Mouse (Mus musculus) hindbrain, embryonic 12.5 days (tissue): ENCODE results near the gene Pgm2. TPM values are rescaled to one million over a fixed set of nuclear protein-coding genes. Genes with fewer than 3 reads are reported as not detected.

Experiments used
- ATAC-seq: fragments of 200-750 bp; cut with Nextera tagmentation; 2 replicates; pipeline ENCODE4 v1.8.0; 2017; ENCODE audit warnings: moderate TSS enrichment; ENCODE audit not compliant: low FRiP score
- H3K27ac ChIP-seq: fragments of 300-500 bp; sonication (generic); 2 replicates; pipeline ENCODE4 v1.5.1; 2016; ENCODE audit warnings: mild to moderate bottlenecking
- H3K27me3 ChIP-seq: fragments of 300-500 bp; sonication (generic); 2 replicates; pipeline ENCODE4 v1.6.1; 2016; ENCODE audit warnings: mild to moderate bottlenecking
- H3K36me3 ChIP-seq: fragments of 300-500 bp; sonication (generic); 2 replicates; pipeline ENCODE4 v1.6.1; 2016; ENCODE audit warnings: mild to moderate bottlenecking
- H3K4me1 ChIP-seq: fragments of 300-500 bp; sonication (generic); 2 replicates; pipeline ENCODE4 v1.6.1; 2016
- H3K4me2 ChIP-seq: fragments of 300-500 bp; sonication (generic); replicated peaks from 2 replicates; pipeline ENCODE4 v1.6.1; 2016; ENCODE audit warnings: mild to moderate bottlenecking
- H3K4me3 ChIP-seq: fragments of 300-500 bp; sonication (generic); 2 replicates; pipeline ENCODE4 v1.5.1; 2016; ENCODE audit warnings: mild to moderate bottlenecking
- H3K9ac ChIP-seq: fragments of 300-500 bp; sonication (generic); 2 replicates; pipeline ENCODE4 v1.6.1; 2016; ENCODE audit warnings: mild to moderate bottlenecking, moderate library complexity
- H3K9me3 ChIP-seq: fragments of 300-500 bp; sonication (generic); replicated peaks from 2 replicates; pipeline ENCODE4 v1.6.1; 2016; ENCODE audit warnings: mild to moderate bottlenecking
- WGBS: fragments of 180-500 bp; shearing (Covaris S2); methylation state at CpG from one replicate; pipeline ENCODE4 v1.1.7; 2016; 5-methylcytosine and 5-hydroxymethylcytosine counted together
- polyA plus RNA-seq: library from polyadenylated mRNA; unstranded; fragments of >200 nt; fragmentation: Nextera tagmentation; extraction: Ambion mirVana; gene quantifications from 2 replicates; pipeline ENCODE4 v1.2.1, GENCODE M21; 2016

Pgm2 gene
- polyA plus RNA-seq, 1 experiment from 2014 or later = 29.4 TPM

- WGBS = 54% methylated on average over 7 of the region's 7 CpGs
- Histone ChIP-seq H3K4me2 (no peak overlapping the region), H3K27me3 (no peaks in the 10 kb centered on the region), H3K36me3 (no peaks in the 10 kb centered on the region), H3K9ac (no peak overlapping the region), H3K27ac (no peak overlapping the region), H3K4me1 (0 out of 2 replicates have a peak, but pooled peaks cover 2% of the 10 kb centered on the region), H3K4me3 (no peak overlapping the region), H3K9me3 (no peaks in the 10 kb centered on the region)
- no peak for ATAC-seq
Measured at GRCm38 (mm10) chr5:64078740-64079461, 13.8 kb upstream of the Pgm2 start.

GRCm38 (mm10) chr5:64079462-64079817 lies 13.3 kb upstream of the Pgm2 start:
- no peak for ATAC-seq
- 0 out of 2 replicates have a peak, but pooled peaks cover 2% of the 10 kb centered on the region for H3K4me1 ChIP-seq
- no peak overlapping the region for H3K4me3 ChIP-seq
- no peak overlapping the region for H3K27ac ChIP-seq
- 81% methylated on average over 4 of the region's 4 CpGs for WGBS
- no peaks in the 10 kb centered on the region for H3K36me3 ChIP-seq
- H3K4me2 ChIP-seq = no peak overlapping the region
- H3K27me3 ChIP-seq = no peaks in the 10 kb centered on the region
- H3K9me3 ChIP-seq = no peaks in the 10 kb centered on the region
- H3K9ac ChIP-seq = no peak overlapping the region

- H3K36me3 ChIP-seq = no peaks in the 10 kb centered on the region
- WGBS = 74% methylated on average over 15 of the region's 15 CpGs
- ATAC-seq = peak; percentile 32; the same call in 1 of the 2 replicates
Measured at GRCm38 (mm10) chr5:64083447-64084359, 9.0 kb upstream of the Pgm2 start.

GRCm38 (mm10) chr5:64085405-64085804 lies 7.3 kb upstream of the Pgm2 start:
- WGBS = 95% methylated on average over 9 of the region's 9 CpGs
- Histone ChIP-seq H3K4me1 (0 out of 2 replicates have a peak, but pooled peaks cover 2% of the 10 kb centered on the region), H3K4me2 (no peak overlapping the region), H3K9ac (no peak overlapping the region), H3K27ac (no peak overlapping the region), H3K36me3 (no peaks in the 10 kb centered on the region), H3K27me3 (no peaks in the 10 kb centered on the region), H3K9me3 (no peaks in the 10 kb centered on the region), H3K4me3 (no peak overlapping the region)
- no peak for ATAC-seq

More at GRCm38 (mm10) chr5:64083447-64084359, 9.0 kb upstream of the Pgm2 start:
- Histone ChIP-seq H3K27ac (0 out of 2 replicates have a peak overlapping the region, but pooled peaks have one; percentile 23), H3K4me2 (no peak overlapping the region), H3K4me1 (0 out of 2 replicates have a peak, but pooled peaks cover 2% of the 10 kb centered on the region), H3K9ac (no peak overlapping the region), H3K4me3 (no peak overlapping the region), H3K27me3 (no peaks in the 10 kb centered on the region), H3K9me3 (no peaks in the 10 kb centered on the region)

DNA sequence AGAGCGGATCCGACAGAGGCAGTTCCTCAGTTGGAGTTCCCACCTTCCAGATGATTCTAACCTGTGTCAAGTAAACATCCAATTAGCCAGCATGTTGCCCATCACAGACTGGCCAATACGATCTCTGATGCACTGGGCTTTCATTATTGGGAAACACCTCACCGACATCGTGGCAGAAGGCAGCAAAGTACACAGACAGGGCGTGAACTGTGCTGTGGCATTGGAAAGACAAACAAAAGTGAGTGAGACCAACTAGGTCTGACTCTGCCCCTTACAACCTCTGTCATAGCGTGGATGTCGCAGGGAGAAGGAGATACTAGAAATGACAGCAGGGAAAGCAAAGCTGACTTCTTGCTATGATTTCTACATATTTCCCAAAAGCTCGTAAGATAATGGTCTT lies 4.0 kb upstream of the Pgm2 start:
- H3K9ac ChIP-seq = no peak overlapping the region
- H3K36me3 ChIP-seq = no peaks in the 10 kb centered on the region
- H3K4me2 ChIP-seq = no peak overlapping the region
- 88% methylated on average over 9 of the region's 9 CpGs for WGBS
- no peak overlapping the region for H3K4me3 ChIP-seq
- peaks cover 5% of the 10 kb centered on the region for H3K4me1 ChIP-seq
- H3K9me3 ChIP-seq = no peaks in the 10 kb centered on the region
- H3K27me3 ChIP-seq = no peaks in the 10 kb centered on the region
- H3K27ac ChIP-seq = no peak overlapping the region
- no peak for ATAC-seq

DNA sequence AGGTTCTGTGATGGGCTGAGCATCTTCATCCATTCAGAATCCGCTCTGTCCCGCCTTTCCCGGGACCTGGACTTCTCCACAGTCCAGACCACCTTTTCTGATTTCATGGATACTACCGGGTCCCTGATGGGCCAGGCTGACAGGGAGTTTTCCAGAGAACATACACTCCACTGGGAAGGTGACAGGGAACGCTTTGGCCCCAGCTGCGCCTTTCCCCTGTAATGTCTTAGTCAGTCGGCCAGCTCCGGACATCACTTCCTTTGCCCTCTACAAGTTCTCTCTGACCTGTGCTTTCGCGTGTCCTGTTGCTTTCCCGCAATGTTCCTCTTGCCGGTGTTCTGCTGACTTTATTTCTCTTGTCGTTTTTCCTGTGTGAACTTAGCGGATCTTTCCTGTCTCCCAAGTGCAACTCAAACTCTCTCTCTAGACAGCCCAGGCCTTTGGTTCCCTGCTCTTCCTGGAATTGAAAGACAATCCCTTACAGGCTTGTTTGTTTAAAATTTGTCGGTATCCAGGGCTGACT lies 660 bp downstream of the Pgm2 start:
- Histone ChIP-seq H3K9ac (peak overlapping the region; percentile 74), H3K27me3 (no peaks in the 10 kb centered on the region), H3K4me1 (peaks cover 15% of the 10 kb centered on the region), H3K9me3 (no peaks in the 10 kb centered on the region), H3K4me3 (peak overlapping the region; percentile 64), H3K27ac (peak overlapping the region; percentile 76), H3K36me3 (peaks cover 6% of the 10 kb centered on the region; the same call in 1 of the 2 replicates), H3K4me2 (peak overlapping the region; percentile 69)
- WGBS = 4% methylated on average over 15 of the region's 15 CpGs
- ATAC-seq = no peak

DNA sequence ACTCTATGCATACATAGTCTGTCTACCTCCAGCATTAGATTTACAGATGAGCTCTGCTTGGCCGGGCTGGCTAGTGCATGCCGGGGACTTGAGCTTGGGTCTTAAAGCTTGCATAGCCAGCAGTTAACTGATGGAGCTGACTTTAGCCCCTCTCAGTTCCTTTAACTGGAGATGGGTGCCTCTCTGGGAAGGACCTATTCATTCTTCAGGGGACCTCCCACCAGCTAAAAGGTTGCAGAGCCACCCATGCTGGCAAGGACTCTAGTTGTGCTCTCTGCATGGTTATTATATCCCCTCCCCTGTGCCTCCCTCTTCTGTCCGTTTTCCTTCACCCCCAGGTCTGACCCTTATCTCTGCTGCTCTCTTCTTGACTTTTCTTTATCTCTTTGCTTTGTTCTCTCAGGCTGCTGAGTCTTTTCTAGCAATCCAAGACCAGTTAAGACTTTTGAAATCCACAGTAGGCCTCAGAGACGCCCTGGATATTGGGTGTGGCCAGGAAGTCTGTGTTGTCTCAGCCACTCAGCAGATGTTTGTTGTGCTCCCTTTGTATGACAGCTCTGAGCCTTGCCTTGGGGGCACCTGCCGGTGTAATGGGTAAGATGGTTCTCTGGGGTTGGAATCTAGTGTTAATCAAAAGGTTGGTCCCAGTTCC lies 2.7 kb downstream of the Pgm2 start:
- H3K36me3 ChIP-seq = peaks cover 11% of the 10 kb centered on the region
- H3K4me2 ChIP-seq = no peak overlapping the region
- H3K4me3 ChIP-seq = no peak overlapping the region
- whole genome bisulfite sequencing = 77% methylated on average over 5 of the region's 5 CpGs
- no peaks in the 10 kb centered on the region for H3K9me3 ChIP-seq
- peaks cover 15% of the 10 kb centered on the region for H3K4me1 ChIP-seq
- no peak for ATAC-seq
- H3K27me3 ChIP-seq = no peaks in the 10 kb centered on the region
- H3K27ac ChIP-seq = no peak overlapping the region
- no peak overlapping the region for H3K9ac ChIP-seq

DNA sequence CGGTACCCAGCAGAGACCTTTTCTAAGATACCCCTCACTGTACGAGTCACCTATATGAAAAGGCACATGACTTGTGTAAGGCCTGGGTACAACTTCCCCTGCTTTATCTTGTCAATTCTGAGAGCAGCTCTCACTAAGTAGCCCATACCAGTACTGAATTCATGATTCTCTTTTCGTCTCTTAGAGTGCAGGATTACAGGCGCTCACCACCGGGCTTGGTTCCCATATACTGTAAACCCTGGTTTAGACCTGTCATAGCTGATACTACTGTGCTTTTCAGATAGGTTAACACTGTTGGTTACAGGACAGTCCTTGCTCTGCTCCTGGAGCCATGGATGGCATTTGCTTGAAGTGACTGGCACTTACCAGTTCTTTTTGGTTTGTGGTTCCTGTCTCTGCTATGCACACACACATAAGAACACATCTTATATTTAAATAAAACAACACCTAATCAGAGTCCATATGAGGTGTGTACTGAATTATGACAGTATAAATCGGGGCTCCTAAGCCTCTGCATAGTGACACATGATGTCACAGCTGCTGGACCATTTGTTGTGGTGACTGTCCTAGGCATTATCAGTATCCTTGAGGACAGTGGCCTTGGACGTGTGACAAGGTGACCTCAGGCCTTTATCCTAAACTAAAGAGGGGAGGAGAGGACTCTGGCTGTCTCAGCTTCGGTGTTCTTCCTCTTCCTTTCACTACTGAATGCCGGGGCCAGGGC lies 9.4 kb downstream of the Pgm2 start:
- ATAC-seq = no peak
- Histone ChIP-seq H3K9me3 (no peaks in the 10 kb centered on the region), H3K36me3 (peaks cover 34% of the 10 kb centered on the region), H3K27ac (no peak overlapping the region), H3K4me3 (no peak overlapping the region), H3K4me1 (no peaks in the 10 kb centered on the region), H3K27me3 (no peaks in the 10 kb centered on the region), H3K9ac (no peak overlapping the region), H3K4me2 (no peak overlapping the region)
- WGBS = 74% methylated on average over 9 of the region's 9 CpGs

GRCm38 (mm10) chr5:64102717-64103075 lies 9.9 kb downstream of the Pgm2 start:
- Histone ChIP-seq H3K4me3 (no peak overlapping the region), H3K4me2 (no peak overlapping the region), H3K36me3 (peaks cover 40% of the 10 kb centered on the region), H3K27me3 (no peaks in the 10 kb centered on the region), H3K27ac (no peak overlapping the region), H3K4me1 (no peaks in the 10 kb centered on the region), H3K9ac (no peak overlapping the region), H3K9me3 (no peaks in the 10 kb centered on the region)
- WGBS = 41% methylated on average over 7 of the region's 7 CpGs
- ATAC-seq = no peak

DNA sequence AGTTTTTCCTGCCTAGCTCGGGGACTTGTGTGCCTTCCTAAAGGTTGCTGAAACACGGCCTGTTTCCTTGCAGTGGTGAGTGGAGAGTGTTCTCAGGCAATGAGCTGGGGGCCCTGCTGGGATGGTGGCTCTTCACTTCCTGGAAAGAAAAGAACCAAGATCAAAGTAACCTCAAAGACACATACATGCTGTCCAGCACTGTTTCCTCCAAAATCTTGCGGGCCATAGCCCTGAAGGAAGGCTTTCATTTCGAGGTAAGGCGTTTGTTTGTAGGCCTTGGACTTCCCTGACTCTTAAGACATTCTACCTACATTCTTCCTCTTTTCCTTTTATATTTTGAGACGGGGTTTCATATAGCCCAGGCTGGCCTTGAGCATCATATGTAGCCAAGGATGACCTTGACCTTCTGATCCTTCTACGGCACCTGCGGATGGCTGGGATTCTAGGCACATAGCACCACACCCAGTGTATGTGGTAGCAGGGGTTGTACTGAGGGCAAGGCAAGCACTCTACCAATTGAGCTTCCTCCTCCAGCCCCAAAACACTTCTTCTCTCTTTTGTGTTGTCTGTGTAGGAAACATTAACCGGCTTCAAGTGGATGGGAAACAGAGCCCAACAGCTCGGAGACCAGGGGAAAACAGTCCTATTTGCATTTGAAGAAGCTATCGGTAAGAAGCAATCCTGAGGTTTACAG lies 15.0 kb downstream of the Pgm2 start:
- H3K36me3 ChIP-seq = peaks cover 49% of the 10 kb centered on the region
- no peaks in the 10 kb centered on the region for H3K4me1 ChIP-seq
- no peak overlapping the region for H3K9ac ChIP-seq
- H3K4me2 ChIP-seq = no peak overlapping the region
- H3K4me3 ChIP-seq = no peak overlapping the region
- no peak overlapping the region for H3K27ac ChIP-seq
- no peaks in the 10 kb centered on the region for H3K27me3 ChIP-seq
- WGBS = 90% methylated on average over 11 of the region's 11 CpGs
- ATAC-seq = no peak
- H3K9me3 ChIP-seq = no peaks in the 10 kb centered on the region

DNA sequence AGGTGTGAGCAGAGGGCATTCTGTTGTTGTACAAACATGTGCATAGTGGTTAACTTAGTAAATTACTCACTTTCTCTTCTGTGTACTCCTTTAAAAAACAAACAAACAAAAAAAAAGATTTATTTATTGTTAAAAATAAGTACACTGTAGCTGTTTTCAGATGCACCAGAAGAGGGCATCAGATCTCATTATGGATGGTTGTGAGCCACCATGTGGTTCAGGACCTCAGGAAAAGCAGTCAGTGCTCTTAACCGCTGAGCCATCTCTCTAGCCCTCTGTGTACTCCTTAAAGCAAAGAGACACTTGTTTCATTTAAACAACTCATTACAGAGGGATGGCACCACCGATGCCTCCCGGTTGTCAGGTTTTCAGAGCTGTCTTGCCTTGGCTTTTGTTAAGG lies 16.5 kb downstream of the Pgm2 start:
- H3K9ac ChIP-seq = no peak overlapping the region
- no peaks in the 10 kb centered on the region for H3K27me3 ChIP-seq
- 68% methylated on average over 3 of the region's 3 CpGs for WGBS
- no peak overlapping the region for H3K4me2 ChIP-seq
- ATAC-seq = no peak
- no peaks in the 10 kb centered on the region for H3K9me3 ChIP-seq
- no peak overlapping the region for H3K27ac ChIP-seq
- H3K4me1 ChIP-seq = no peaks in the 10 kb centered on the region
- peaks cover 56% of the 10 kb centered on the region for H3K36me3 ChIP-seq
- H3K4me3 ChIP-seq = no peak overlapping the region
